Mouse (Mus musculus) forebrain, embryonic 11.5 days (tissue): Measurements from ENCODE around the gene Irgm1. TPM values are rescaled to one million over a fixed set of nuclear protein-coding genes. Genes with fewer than 3 reads are reported as not detected.

Experiments
- ATAC-seq: fragments of 200-750 bp; cut with Nextera tagmentation; replicated peaks from 2 replicates; pipeline ENCODE4 v1.8.0; 2017; ENCODE audit warnings: moderate TSS enrichment; ENCODE audit not compliant: low FRiP score
- DNase-seq: peaks from one replicate; pipeline ENCODE4 v3.0.0-alpha.2; 2017; ENCODE audit warnings: low spot score
- H3K27ac ChIP-seq: fragments of 300-500 bp; sonication (generic); 2 replicates; pipeline ENCODE4 v1.5.1; 2014; ENCODE audit warnings: low read depth, low read length
- H3K27me3 ChIP-seq: fragments of 300-500 bp; sonication (generic); 2 replicates; pipeline ENCODE4 v1.6.1; 2014; ENCODE audit warnings: mild to moderate bottlenecking, low read length, mixed read lengths; ENCODE audit not compliant: control insufficient read depth, insufficient read depth
- H3K36me3 ChIP-seq: fragments of 300-500 bp; sonication (generic); 2 replicates; pipeline ENCODE4 v1.6.1; 2014; ENCODE audit warnings: mild to moderate bottlenecking, low read length, moderate library complexity, mixed read lengths; ENCODE audit not compliant: control insufficient read depth, insufficient read depth
- H3K4me1 ChIP-seq: fragments of 300-500 bp; sonication (generic); replicated peaks from 2 replicates; pipeline ENCODE4 v1.6.1; 2014; ENCODE audit warnings: low read length, mixed read lengths; ENCODE audit not compliant: control insufficient read depth, insufficient read depth
- H3K4me2 ChIP-seq: fragments of 300-500 bp; sonication (generic); 2 replicates; pipeline ENCODE4 v1.6.1; 2014; ENCODE audit warnings: low read depth, mild to moderate bottlenecking, low read length, moderate library complexity, mixed read lengths; ENCODE audit not compliant: severe bottlenecking
- H3K4me3 ChIP-seq: fragments of 300-500 bp; sonication (generic); 2 replicates; pipeline ENCODE4 v1.5.1; 2014; ENCODE audit warnings: low read depth, low read length
- H3K9ac ChIP-seq: fragments of 300-500 bp; sonication (generic); 2 replicates; pipeline ENCODE4 v1.6.1; 2014; ENCODE audit warnings: low read length
- H3K9me3 ChIP-seq: fragments of 300-500 bp; sonication (generic); 2 replicates; pipeline ENCODE4 v1.6.1; 2016; ENCODE audit warnings: low read length, mixed read lengths; ENCODE audit not compliant: control insufficient read depth
- WGBS: fragments of 180-500 bp; shearing (Covaris S2); extraction: QIAGEN DNeasy Blood & Tissue Kit; methylation state at CpG from one replicate; pipeline ENCODE4 v1.1.7; 2014; 5-methylcytosine and 5-hydroxymethylcytosine counted together
- polyA plus RNA-seq: library from polyadenylated mRNA; unstranded; fragments of >200 nt; fragmentation: Nextera tagmentation; extraction: Ambion mirVana; gene quantifications from 2 replicates; pipeline ENCODE4 v1.2.1, GENCODE M21; 2014

Irgm1 gene
- polyA plus RNA-seq, 1 experiment from 2014 or later: 1.5 TPM

DNA sequence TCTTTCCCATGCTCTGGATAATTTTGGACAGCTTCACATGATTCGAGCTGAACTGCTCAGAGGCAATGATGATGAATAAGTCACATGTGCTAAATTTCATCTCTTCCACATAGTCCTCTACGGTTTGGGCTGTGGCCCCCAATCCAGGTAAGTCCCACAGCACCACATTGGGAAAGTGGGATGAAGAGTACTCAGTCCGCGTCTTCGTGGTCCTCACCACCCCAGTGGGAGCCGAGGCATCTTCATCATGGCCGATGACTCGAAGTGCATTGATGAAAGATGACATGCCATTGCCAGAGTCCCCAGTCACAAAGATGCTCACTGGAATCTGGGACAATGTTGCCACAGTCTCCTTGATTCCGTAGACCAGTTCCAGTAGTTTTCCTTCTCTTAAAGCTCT lies 5.0 kb downstream of the Irgm1 start:
- Histone ChIP-seq H3K27ac (no peak overlapping the region), H3K4me3 (no peak overlapping the region), H3K9ac (no peak overlapping the region), H3K27me3 (no peaks in the 10 kb centered on the region), H3K4me2 (no peak overlapping the region), H3K36me3 (no peaks in the 10 kb centered on the region), H3K9me3 (no peaks in the 10 kb centered on the region), H3K4me1 (no peaks in the 10 kb centered on the region; the same call in 1 of the 2 replicates)
- 91% methylated on average over 9 of the region's 9 CpGs for WGBS
- DNase-seq (no peak), ATAC-seq (no peak)

DNA sequence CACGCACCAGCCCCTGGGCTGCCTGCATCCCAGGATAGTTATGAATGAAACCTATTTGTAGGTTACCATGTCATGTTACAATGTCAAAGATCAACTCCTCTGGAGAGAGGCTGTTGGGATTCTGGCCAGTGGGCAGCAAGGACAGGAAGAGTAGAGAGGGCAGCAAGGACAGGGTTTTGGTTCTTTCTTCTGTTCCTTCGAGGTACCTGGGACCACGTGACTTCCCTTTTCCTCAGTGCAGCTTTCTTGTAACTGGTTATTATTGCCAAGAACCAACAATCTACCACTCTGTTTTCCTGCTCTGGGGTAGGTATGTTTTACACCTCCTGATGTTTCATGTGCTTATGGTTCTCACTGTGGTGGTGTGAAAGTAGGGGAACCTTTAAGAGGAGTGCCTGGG lies 7.7 kb downstream of the Irgm1 start:
- Histone ChIP-seq H3K4me1 (no peaks in the 10 kb centered on the region; the same call in 1 of the 2 replicates), H3K27ac (no peak overlapping the region), H3K27me3 (no peaks in the 10 kb centered on the region), H3K4me2 (no peak overlapping the region), H3K36me3 (no peaks in the 10 kb centered on the region), H3K9ac (no peak overlapping the region), H3K4me3 (no peak overlapping the region), H3K9me3 (no peaks in the 10 kb centered on the region)
- ATAC-seq (no peak), DNase-seq (no peak)
- 79% methylated on average over 3 of the region's 3 CpGs for WGBS

DNA sequence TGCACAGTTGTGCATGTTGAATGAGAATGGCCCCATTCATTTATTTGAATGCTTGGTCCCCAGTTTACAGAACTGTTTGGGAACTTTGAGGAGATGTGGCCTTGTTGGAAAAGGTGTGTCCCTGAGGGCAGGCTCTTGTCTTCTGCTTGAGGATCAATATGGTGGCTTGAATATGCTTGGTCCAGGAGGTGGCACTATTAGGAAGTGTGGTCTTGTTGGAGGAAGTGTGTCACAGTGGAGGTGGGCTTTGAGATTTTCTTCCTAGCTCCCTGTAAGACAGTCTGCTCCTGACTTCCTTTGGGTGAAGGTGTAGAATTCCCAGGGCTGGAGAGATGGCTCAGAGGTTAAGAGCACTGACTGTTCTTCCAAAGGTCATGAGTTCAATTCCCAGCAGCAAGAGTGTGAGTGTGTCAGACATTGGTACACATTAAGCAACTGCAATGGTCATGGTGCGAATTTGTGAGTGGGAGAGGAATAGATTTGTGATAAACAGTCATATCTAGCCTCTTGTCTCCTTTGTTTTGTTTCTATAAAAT lies 8.6 kb downstream of the Irgm1 start:
- Histone ChIP-seq H3K4me1 (no peaks in the 10 kb centered on the region; the same call in 1 of the 2 replicates), H3K4me3 (no peak overlapping the region), H3K9me3 (no peaks in the 10 kb centered on the region), H3K27me3 (no peaks in the 10 kb centered on the region), H3K36me3 (no peaks in the 10 kb centered on the region), H3K27ac (no peak overlapping the region), H3K4me2 (no peak overlapping the region), H3K9ac (no peak overlapping the region)
- DNase-seq: no peak
- ATAC-seq: no peak
- 88% methylated on average over 1 of the region's 1 CpGs for WGBS

DNA sequence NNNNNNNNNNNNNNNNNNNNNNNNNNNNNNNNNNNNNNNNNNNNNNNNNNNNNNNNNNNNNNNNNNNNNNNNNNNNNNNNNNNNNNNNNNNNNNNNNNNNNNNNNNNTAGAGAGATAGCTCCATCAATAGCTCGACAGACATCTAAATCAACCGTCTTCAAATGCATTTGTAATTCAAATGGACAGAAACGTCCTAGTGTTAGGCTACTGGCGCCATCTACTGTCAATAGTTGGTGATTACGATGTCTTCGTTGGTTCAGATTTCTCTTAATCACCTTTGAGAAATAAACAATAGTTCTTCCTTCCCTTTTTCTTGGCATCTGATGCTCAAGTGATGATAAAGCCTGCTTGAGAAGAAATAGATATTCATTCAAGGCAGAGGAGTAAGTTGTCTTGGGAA lies 12.5 kb downstream of the Irgm1 start:
- DNase-seq (peak; percentile 53), ATAC-seq (no peak)
- no peak overlapping the region for H3K27ac ChIP-seq
- H3K9ac ChIP-seq: no peak overlapping the region
- peak overlapping the region; percentile 68; the same call in 1 of the 2 replicates for H3K4me2 ChIP-seq
- WGBS: under 1% methylated on average over 6 of the region's 6 CpGs
- peaks cover 3% of the 10 kb centered on the region; the same call in 1 of the 2 replicates for H3K4me1 ChIP-seq
- H3K27me3 ChIP-seq: 0 out of 2 replicates have a peak, but pooled peaks cover 2% of the 10 kb centered on the region
- no peaks in the 10 kb centered on the region for H3K36me3 ChIP-seq
- H3K4me3 ChIP-seq: peak overlapping the region; percentile 38; the same call in 1 of the 2 replicates
- no peaks in the 10 kb centered on the region for H3K9me3 ChIP-seq

DNA sequence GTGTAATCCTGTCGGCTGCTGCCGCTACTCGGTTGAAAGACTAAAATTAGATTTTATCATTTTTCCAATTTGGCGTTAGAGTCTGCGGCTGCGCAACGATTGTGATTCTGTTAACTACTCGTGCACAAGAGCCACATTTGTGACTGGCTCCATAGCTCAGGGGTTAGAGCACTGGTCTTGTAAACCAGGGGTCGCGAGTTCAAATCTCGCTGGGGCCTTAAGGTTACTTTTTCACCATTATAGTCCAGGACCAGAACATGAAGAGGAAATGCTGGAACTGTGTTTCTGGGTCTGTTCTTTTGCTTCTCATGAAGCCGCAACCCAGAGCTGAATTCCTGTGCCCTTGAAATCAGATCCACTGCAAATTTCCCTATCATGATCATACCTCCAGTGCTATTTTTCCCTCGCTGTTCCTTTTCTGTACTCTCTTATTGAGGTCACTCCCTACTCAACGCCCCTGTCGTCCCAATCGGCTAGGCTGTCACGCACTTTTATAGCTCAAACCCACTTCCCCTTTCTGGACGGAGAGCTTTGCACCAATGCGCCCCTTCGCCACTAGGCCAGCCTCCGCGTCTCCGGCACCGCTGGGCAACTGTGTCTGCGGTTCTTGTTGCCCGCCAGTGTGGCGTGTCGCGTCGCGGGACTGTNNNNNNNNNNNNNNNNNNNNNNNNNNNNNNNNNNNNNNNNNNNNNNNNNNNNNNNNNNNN lies 17.9 kb downstream of the Irgm1 start:
- DNase-seq (peak; percentile 89), ATAC-seq (peak; percentile 75)
- peak overlapping the region; percentile 86 for H3K4me2 ChIP-seq
- H3K9ac ChIP-seq: peak overlapping the region; percentile 41; the same call in 1 of the 2 replicates
- no peaks in the 10 kb centered on the region for H3K36me3 ChIP-seq
- 0 out of 2 replicates have a peak, but pooled peaks cover 2% of the 10 kb centered on the region for H3K27me3 ChIP-seq
- H3K4me1 ChIP-seq: peaks cover 3% of the 10 kb centered on the region; the same call in 1 of the 2 replicates
- H3K4me3 ChIP-seq: peak overlapping the region; percentile 56
- H3K27ac ChIP-seq: no peak overlapping the region
- WGBS: under 1% methylated on average over 31 of the region's 31 CpGs
- peaks cover 2% of the 10 kb centered on the region; the same call in 1 of the 2 replicates for H3K9me3 ChIP-seq

DNA sequence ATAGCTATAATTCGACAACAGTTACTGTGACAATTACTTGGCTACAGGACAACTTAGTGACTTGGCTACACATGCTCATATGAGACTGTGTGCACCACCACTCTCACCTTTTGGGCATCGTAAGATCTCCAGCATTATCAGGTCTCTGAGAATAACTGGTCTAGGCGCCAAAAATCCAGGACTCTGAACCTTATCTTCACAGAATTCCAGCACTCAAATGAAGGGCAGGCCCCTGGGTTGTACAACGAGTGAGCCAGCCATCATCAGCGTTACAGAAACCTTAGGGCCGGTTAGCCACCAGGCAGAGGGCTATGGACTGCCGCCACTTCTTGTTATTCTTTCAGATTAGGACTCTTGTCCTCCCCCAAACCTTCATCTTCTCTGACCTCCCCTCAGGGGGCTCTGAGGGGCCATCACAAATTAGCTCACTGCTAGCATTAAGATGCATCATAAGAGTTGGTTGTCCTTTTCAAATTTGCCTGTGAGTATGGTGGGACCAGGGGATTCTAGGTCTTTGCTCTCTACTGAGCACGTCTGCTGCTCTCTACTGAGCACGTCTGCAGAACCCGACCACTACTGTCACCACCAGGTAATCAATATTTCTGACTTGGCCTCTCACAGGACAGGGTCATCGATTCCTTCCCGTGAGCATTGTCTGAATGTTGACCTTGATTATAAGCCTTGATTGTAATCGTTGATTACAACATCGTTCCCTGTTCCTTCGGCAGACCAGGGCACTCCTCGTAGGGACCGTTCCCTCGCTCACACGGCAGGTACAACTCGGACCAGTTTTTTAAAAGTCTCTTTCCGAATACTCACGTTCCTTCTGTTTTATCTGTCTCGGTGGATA lies 18.6 kb downstream of the Irgm1 start:
- no peaks in the 10 kb centered on the region for H3K36me3 ChIP-seq
- DNase-seq (no peak), ATAC-seq (no peak)
- no peak overlapping the region for H3K27ac ChIP-seq
- WGBS: 9% methylated on average over 23 of the region's 23 CpGs
- H3K9me3 ChIP-seq: peaks cover 2% of the 10 kb centered on the region; the same call in 1 of the 2 replicates
- H3K4me2 ChIP-seq: peak overlapping the region; percentile 86
- H3K4me3 ChIP-seq: peak overlapping the region; percentile 56
- 0 out of 2 replicates have a peak, but pooled peaks cover 2% of the 10 kb centered on the region for H3K27me3 ChIP-seq
- H3K4me1 ChIP-seq: peaks cover 3% of the 10 kb centered on the region; the same call in 1 of the 2 replicates
- peak overlapping the region; percentile 39; the same call in 1 of the 2 replicates for H3K9ac ChIP-seq

DNA sequence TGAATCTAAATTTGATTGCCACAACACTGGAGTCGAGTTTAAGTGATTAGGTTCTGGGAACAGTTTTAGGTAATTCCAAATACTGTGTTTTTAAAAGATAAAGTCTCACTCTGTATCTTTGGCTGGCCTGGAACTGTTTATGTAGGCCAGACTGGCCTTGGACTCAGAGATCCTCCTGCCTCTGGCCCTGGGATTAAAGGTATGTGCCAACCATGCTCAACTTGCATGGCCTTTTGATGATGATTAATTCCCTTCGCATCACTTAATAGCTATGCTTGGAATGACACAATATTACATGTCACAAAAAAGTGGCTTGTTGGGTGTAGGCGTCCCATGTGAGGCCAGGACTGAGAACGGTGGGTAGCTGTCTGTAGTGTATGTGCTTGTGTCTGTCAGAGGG lies 19.3 kb downstream of the Irgm1 start:
- Histone ChIP-seq H3K27me3 (0 out of 2 replicates have a peak, but pooled peaks cover 2% of the 10 kb centered on the region), H3K9ac (no peak overlapping the region), H3K4me2 (peak overlapping the region; percentile 86; the same call in 1 of the 2 replicates), H3K9me3 (peaks cover 2% of the 10 kb centered on the region; the same call in 1 of the 2 replicates), H3K36me3 (no peaks in the 10 kb centered on the region), H3K27ac (no peak overlapping the region), H3K4me3 (no peak overlapping the region), H3K4me1 (0 out of 2 replicates have a peak, but pooled peaks cover 3% of the 10 kb centered on the region)
- 72% methylated on average over 4 of the region's 4 CpGs for WGBS
- DNase-seq: no peak
- ATAC-seq: no peak

DNA sequence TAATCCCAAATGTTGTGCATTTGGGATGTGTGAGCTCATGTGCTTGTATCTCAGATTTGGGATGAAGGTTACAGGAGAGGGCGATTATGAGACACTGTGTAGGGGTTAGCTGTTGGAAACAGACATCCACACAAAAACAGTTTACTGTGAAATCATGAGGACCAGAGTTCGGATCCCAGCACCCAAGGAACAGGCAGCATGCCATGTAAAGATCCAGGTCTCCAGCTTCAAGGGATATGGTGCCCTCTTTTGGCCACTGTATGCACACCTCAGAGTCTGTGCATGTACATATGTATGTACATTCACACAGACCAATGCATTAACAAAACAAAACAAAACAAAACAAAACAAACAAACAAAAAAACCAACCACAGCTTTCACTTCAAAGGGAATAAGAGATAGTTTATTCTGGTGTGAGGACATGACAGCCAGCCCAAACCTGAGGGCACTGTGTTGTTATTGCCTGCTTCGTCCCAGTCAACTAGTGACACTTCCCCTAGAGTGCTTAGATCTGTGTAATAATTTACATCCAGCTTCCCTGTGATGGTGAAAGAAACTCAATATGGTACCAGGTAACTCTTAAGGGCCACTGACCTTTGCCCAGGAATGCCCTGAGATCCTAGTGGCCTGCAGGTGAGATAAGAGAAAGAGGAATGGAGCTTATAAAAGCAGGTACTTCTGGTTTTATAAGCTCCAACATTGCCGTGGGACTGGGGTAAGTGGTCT lies 20.1 kb downstream of the Irgm1 start:
- H3K36me3 ChIP-seq: no peaks in the 10 kb centered on the region
- no peak overlapping the region for H3K9ac ChIP-seq
- 83% methylated on average over 4 of the region's 4 CpGs for WGBS
- H3K4me1 ChIP-seq: 0 out of 2 replicates have a peak, but pooled peaks cover 3% of the 10 kb centered on the region
- H3K4me3 ChIP-seq: no peak overlapping the region
- DNase-seq (no peak), ATAC-seq (no peak)
- H3K4me2 ChIP-seq: no peak overlapping the region
- H3K27ac ChIP-seq: no peak overlapping the region
- 0 out of 2 replicates have a peak, but pooled peaks cover 2% of the 10 kb centered on the region for H3K27me3 ChIP-seq
- H3K9me3 ChIP-seq: peaks cover 2% of the 10 kb centered on the region; the same call in 1 of the 2 replicates
